Mouse (Mus musculus) heart, embryonic 12.5 days (tissue): Measurements from ENCODE around the gene Atr. TPM values are rescaled to one million over a fixed set of nuclear protein-coding genes. Genes with fewer than 3 reads are reported as not detected.
A peak's percentile ranks its signal among the peaks of the same experiment; 100 is the strongest.

Experiments
- ATAC-seq: fragments of 200-750 bp; cut with Nextera tagmentation; 2 replicates; pipeline ENCODE4 v1.8.0; 2017; ENCODE audit warnings: moderate TSS enrichment, moderate library complexity; ENCODE audit not compliant: insufficient number of reproducible peaks, low FRiP score
- H3K27ac ChIP-seq: fragments of 300-500 bp; sonication (generic); 2 replicates; pipeline ENCODE4 v1.5.1; 2016; ENCODE audit warnings: mild to moderate bottlenecking, moderate library complexity; ENCODE audit not compliant: poor library complexity, severe bottlenecking
- H3K27me3 ChIP-seq: fragments of 300-500 bp; sonication (generic); replicated peaks from 2 replicates; pipeline ENCODE4 v1.6.1; 2016; ENCODE audit warnings: mild to moderate bottlenecking, moderate library complexity
- H3K36me3 ChIP-seq: fragments of 300-500 bp; sonication (generic); 2 replicates; pipeline ENCODE4 v1.6.1; 2016; ENCODE audit warnings: mild to moderate bottlenecking, moderate library complexity
- H3K4me1 ChIP-seq: fragments of 300-500 bp; sonication (generic); replicated peaks from 2 replicates; pipeline ENCODE4 v1.6.1; 2016; ENCODE audit warnings: mild to moderate bottlenecking
- H3K4me2 ChIP-seq: fragments of 300-500 bp; sonication (generic); 2 replicates; pipeline ENCODE4 v1.6.1; 2016; ENCODE audit warnings: mild to moderate bottlenecking, moderate library complexity
- H3K4me3 ChIP-seq: fragments of 300-500 bp; sonication (generic); 2 replicates; pipeline ENCODE4 v1.5.1; 2016; ENCODE audit warnings: mild to moderate bottlenecking
- H3K9ac ChIP-seq: fragments of 300-500 bp; sonication (generic); 2 replicates; pipeline ENCODE4 v1.6.1; 2016; ENCODE audit warnings: mild to moderate bottlenecking, moderate library complexity
- H3K9me3 ChIP-seq: fragments of 300-500 bp; sonication (generic); replicated peaks from 2 replicates; pipeline ENCODE4 v1.6.1; 2016; ENCODE audit warnings: mild to moderate bottlenecking, moderate library complexity
- WGBS: fragments of 180-500 bp; shearing (Covaris S2); methylation state at CpG from one replicate; pipeline ENCODE4 v1.1.7; 2016; 5-methylcytosine and 5-hydroxymethylcytosine counted together
- polyA plus RNA-seq: library from polyadenylated mRNA; unstranded; fragments of >200 nt; fragmentation: Nextera tagmentation; extraction: Ambion mirVana; gene quantifications from 2 replicates; pipeline ENCODE4 v1.2.1, GENCODE M21; 2016

Gene Atr
- polyA plus RNA-seq, 1 experiment from 2014 or later: 15.7 TPM

- H3K4me1 ChIP-seq: no peaks in the 10 kb centered on the region
- no peak overlapping the region for H3K27ac ChIP-seq
- H3K4me2 ChIP-seq: no peak overlapping the region
- H3K9me3 ChIP-seq: no peaks in the 10 kb centered on the region
- no peak overlapping the region for H3K4me3 ChIP-seq
- H3K27me3 ChIP-seq: peaks cover 22% of the 10 kb centered on the region
- ATAC-seq: no peak
- WGBS: 81% methylated on average over 3 of the region's 3 CpGs
- no peak overlapping the region for H3K9ac ChIP-seq
- H3K36me3 ChIP-seq: no peaks in the 10 kb centered on the region
Observed at GRCm38 (mm10) chr9:95839424-95839823, 18.0 kb upstream of the Atr start.

- peak within 1 kb of the TSS; percentile 64 for H3K4me3 ChIP-seq
- peak within 1 kb of the TSS; percentile 68; the same call in 1 of the 2 replicates for H3K9ac ChIP-seq
- H3K27me3 ChIP-seq: peaks cover 35% of the 10 kb centered on the region
- under 1% methylated on average over 46 of the region's 46 CpGs for WGBS
- H3K36me3 ChIP-seq: no peaks in the 10 kb centered on the region
- H3K9me3 ChIP-seq: no peaks in the 10 kb centered on the region
- ATAC-seq: peak; percentile 57; the same call in 1 of the 2 replicates
- H3K4me1 ChIP-seq: no peaks in the 10 kb centered on the region; the same call in 1 of the 2 replicates
- peak within 1 kb of the TSS; percentile 93 for H3K4me2 ChIP-seq
- H3K27ac ChIP-seq: no peak within 1 kb of the TSS
Observed at GRCm38 (mm10) chr9:95844825-95845460, 12.5 kb upstream of the Atr start, which contains the start of gene Pls1. Pls1 (minus strand) TSS chr9:95845311.

- Histone ChIP-seq H3K27ac (no peak overlapping the region), H3K36me3 (no peaks in the 10 kb centered on the region), H3K4me3 (no peak overlapping the region), H3K9ac (no peak overlapping the region), H3K9me3 (no peaks in the 10 kb centered on the region), H3K27me3 (peaks cover 35% of the 10 kb centered on the region), H3K4me2 (no peak overlapping the region), H3K4me1 (no peaks in the 10 kb centered on the region; the same call in 1 of the 2 replicates)
- WGBS: 66% methylated on average over 4 of the region's 4 CpGs
- ATAC-seq: no peak
Observed at GRCm38 (mm10) chr9:95845711-95846110, 11.7 kb upstream of the Atr start.

GRCm38 (mm10) chr9:95851671-95852070 is 5.7 kb upstream of the Atr start:
- Histone ChIP-seq H3K9ac (no peak overlapping the region), H3K36me3 (no peaks in the 10 kb centered on the region), H3K9me3 (no peaks in the 10 kb centered on the region), H3K4me2 (no peak overlapping the region), H3K4me1 (no peaks in the 10 kb centered on the region), H3K27me3 (peaks cover 1% of the 10 kb centered on the region), H3K27ac (no peak overlapping the region), H3K4me3 (no peak overlapping the region)
- ATAC-seq: no peak
- WGBS: 64% methylated on average over 11 of the region's 11 CpGs

GRCm38 (mm10) chr9:95852896-95853295 is 4.5 kb upstream of the Atr start:
- no peaks in the 10 kb centered on the region for H3K9me3 ChIP-seq
- no peaks in the 10 kb centered on the region for H3K36me3 ChIP-seq
- no peak overlapping the region for H3K4me2 ChIP-seq
- H3K9ac ChIP-seq: no peak overlapping the region
- H3K4me3 ChIP-seq: no peak overlapping the region
- 28% methylated on average over 4 of the region's 4 CpGs for WGBS
- no peaks in the 10 kb centered on the region for H3K4me1 ChIP-seq
- no peaks in the 10 kb centered on the region; the same call in 1 of the 2 replicates for H3K27me3 ChIP-seq
- ATAC-seq: no peak
- no peak overlapping the region for H3K27ac ChIP-seq

- H3K4me3 ChIP-seq: no peak overlapping the region
- ATAC-seq: no peak
- no peak overlapping the region for H3K9ac ChIP-seq
- H3K4me1 ChIP-seq: no peaks in the 10 kb centered on the region
- no peak overlapping the region for H3K4me2 ChIP-seq
- H3K27me3 ChIP-seq: no peaks in the 10 kb centered on the region; the same call in 1 of the 2 replicates
- no peaks in the 10 kb centered on the region for H3K36me3 ChIP-seq
- H3K9me3 ChIP-seq: no peaks in the 10 kb centered on the region
- H3K27ac ChIP-seq: no peak overlapping the region
- 66% methylated on average over 2 of the region's 2 CpGs for WGBS
Observed at GRCm38 (mm10) chr9:95854891-95855290, 2.5 kb upstream of the Atr start.

- Histone ChIP-seq H3K9ac (no peak overlapping the region), H3K4me3 (no peak overlapping the region), H3K4me1 (no peaks in the 10 kb centered on the region), H3K27me3 (no peaks in the 10 kb centered on the region; the same call in 1 of the 2 replicates), H3K27ac (no peak overlapping the region), H3K9me3 (no peaks in the 10 kb centered on the region), H3K4me2 (no peak overlapping the region), H3K36me3 (no peaks in the 10 kb centered on the region)
- WGBS: 69% methylated on average over 4 of the region's 4 CpGs
- no peak for ATAC-seq
Observed at GRCm38 (mm10) chr9:95856004-95856403, 1.4 kb upstream of the Atr start.

GRCm38 (mm10) chr9:95858027-95858570 is 702 bp downstream of the Atr start:
- H3K4me3 ChIP-seq: peak overlapping the region; percentile 93
- H3K9ac ChIP-seq: peak overlapping the region; percentile 91
- under 1% methylated on average over 31 of the region's 31 CpGs for WGBS
- peak overlapping the region; percentile 93 for H3K4me2 ChIP-seq
- H3K9me3 ChIP-seq: no peaks in the 10 kb centered on the region
- peaks cover 5% of the 10 kb centered on the region; the same call in 1 of the 2 replicates for H3K36me3 ChIP-seq
- no peaks in the 10 kb centered on the region; the same call in 1 of the 2 replicates for H3K27me3 ChIP-seq
- peak overlapping the region; percentile 74 for H3K27ac ChIP-seq
- peak; percentile 15; the same call in 1 of the 2 replicates for ATAC-seq
- no peaks in the 10 kb centered on the region for H3K4me1 ChIP-seq

- WGBS: 95% methylated on average over 5 of the region's 5 CpGs
Observed at GRCm38 (mm10) chr9:95878246-95878645, 20.8 kb downstream of the Atr start.

GRCm38 (mm10) chr9:95882751-95883150 is 25.4 kb downstream of the Atr start:
- Histone ChIP-seq H3K4me2 (no peak overlapping the region), H3K4me3 (no peak overlapping the region)
- no peak for ATAC-seq

More at GRCm38 (mm10) chr9:95878246-95878645, 20.8 kb downstream of the Atr start:
- no peak overlapping the region for H3K27ac ChIP-seq
- no peaks in the 10 kb centered on the region for H3K27me3 ChIP-seq
- H3K4me1 ChIP-seq: no peaks in the 10 kb centered on the region
- H3K4me2 ChIP-seq: no peak overlapping the region
- H3K9me3 ChIP-seq: no peaks in the 10 kb centered on the region
- peaks cover 30% of the 10 kb centered on the region for H3K36me3 ChIP-seq
- no peak overlapping the region for H3K4me3 ChIP-seq
- no peak overlapping the region for H3K9ac ChIP-seq
- ATAC-seq: no peak

GRCm38 (mm10) chr9:95897392-95897791 is 40.0 kb downstream of the Atr start:
- H3K4me3 ChIP-seq: no peak overlapping the region
- peaks cover 35% of the 10 kb centered on the region for H3K36me3 ChIP-seq
- H3K4me2 ChIP-seq: no peak overlapping the region
- no peak for ATAC-seq
- H3K4me1 ChIP-seq: 0 out of 2 replicates have a peak, but pooled peaks cover 2% of the 10 kb centered on the region
- no peak overlapping the region for H3K9ac ChIP-seq
- WGBS: 51% methylated on average over 5 of the region's 5 CpGs
- no peaks in the 10 kb centered on the region for H3K9me3 ChIP-seq
- H3K27ac ChIP-seq: no peak overlapping the region
- H3K27me3 ChIP-seq: no peaks in the 10 kb centered on the region

More at GRCm38 (mm10) chr9:95882751-95883150, 25.4 kb downstream of the Atr start:
- Histone ChIP-seq H3K36me3 (peaks cover 21% of the 10 kb centered on the region), H3K27ac (no peak overlapping the region), H3K4me1 (no peaks in the 10 kb centered on the region), H3K9me3 (no peaks in the 10 kb centered on the region), H3K9ac (no peak overlapping the region), H3K27me3 (no peaks in the 10 kb centered on the region)
- WGBS: 89% methylated on average over 2 of the region's 2 CpGs
